Mouse (Mus musculus) layer of hippocampus, postnatal 10 days (tissue): Measurements from ENCODE around the gene Grm1. TPM values are rescaled to one million over a fixed set of nuclear protein-coding genes. Genes with fewer than 3 reads are reported as not detected.
A peak's percentile ranks its signal among the peaks of the same experiment; 100 is the strongest.
"Not testable (repeated sequence)": the region's sequence is repeated elsewhere in the genome, so short reads cannot be mapped to it uniquely, and the experiment has no call there.

Source experiments
- DNase-seq, 2 experiments: peaks; one replicate each; pipeline ENCODE4 v3.0.0; 2021; ENCODE audit warnings: low spot score in 2 of 2
- long read RNA-seq: library from polyadenylated mRNA; stranded (forward); transcript quantifications from one replicate; pipeline ENCODE4 v2.0.0, GENCODE M21; 2023
- total RNA-seq, 2 experiments: library from RNA; stranded (reverse); gene quantifications; 2 replicates each; pipeline ENCODE4 v1.2.3; 2021

The Grm1 gene
- 10 to 100 TPM; 35.0 to 37.6 TPM for total RNA-seq
- long read RNA-seq, partial matches to known transcripts, result 1 of 3 reads
- long read RNA-seq, other reads (novel, unspliced or antisense), result 2 of 3 reads

DNA sequence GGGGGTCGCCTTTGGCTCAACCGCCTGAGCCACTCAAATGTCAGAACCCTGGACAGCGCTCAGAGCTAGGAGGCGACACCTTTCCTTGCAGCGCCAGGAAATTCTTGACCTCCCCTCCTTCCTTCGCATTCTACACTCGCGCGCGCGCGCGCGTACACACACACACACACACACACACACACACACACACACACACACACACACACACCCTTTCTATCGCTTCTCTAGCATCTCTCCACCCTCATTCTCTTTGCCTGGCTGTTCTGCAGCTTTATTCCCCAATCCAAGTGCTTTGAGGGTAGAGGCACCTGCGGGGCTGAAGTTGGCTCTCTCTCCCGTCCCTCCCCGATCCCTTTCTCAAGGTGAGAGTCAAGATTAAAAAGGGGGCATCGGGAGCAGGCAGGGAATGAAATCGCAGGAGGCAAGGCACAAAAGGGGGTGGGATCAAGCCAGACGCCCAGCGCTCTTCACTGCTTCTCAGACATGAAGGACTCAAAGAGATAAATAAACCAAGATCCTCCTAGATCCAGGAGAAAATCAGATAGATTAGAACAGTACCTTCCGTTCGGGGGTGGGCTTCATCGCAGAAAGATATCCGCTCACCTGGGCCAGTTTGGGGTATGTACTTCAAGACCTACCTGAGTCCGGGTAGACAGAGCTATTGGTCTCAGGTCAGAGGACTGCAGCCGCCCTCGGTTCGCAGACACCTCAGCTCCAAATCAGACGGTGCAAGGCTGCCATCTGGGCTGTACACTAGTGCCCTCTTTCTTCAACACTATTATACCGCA is at the start of gene Grm1:
Gene Grm1 (minus strand): TSS at position 746 of the 788 bp plus-strand sequence.
- peak; percentile 38 to 60 for DNase-seq

DNA sequence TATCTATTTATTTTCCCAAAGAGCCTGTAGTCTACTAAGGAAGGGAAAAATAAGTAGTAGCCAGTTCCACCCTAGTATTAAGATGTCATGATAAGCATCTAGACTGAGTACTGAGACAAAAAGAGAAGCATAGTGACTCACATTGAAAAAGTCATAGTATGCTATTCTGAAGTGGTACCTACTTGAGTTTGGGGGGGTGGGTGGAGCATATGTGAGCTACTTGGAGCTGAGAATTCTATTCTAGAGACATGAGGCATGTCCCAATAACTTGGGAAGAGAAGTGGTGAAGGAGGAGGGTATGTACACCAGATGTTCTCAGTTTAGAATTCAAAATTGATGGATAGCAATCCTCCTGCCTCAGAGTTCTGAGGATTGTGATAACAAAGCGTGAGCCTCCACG is 39.6 kb upstream of the Grm1 start:
- no peak for DNase-seq

DNA sequence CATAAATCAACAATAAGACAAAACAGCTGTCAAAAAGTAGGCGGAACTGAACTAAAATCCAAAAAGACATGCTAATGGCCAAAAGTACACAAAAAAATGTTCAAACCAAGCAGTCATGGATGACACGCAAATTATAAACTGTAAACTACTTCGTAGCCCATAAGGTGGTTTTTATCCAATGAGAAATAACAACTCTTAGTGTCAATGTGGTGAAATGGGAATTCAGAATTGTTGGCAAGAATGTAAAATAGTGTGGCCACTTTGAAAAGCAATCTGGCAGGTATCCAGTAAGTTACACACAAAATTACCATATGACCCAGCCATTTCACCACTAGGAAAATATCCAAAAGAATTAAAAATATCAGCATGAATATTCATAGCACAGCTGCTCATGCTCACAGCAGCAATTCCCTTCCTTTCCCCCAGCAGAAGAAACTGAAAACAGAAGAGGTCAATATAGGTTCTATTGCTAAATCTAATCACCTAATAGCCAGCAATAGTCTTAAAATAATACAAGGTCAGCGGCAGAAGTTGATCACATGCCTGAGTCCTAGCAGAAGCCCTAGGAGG is 16.4 kb upstream of the Grm1 start:
- no peak for DNase-seq

DNA sequence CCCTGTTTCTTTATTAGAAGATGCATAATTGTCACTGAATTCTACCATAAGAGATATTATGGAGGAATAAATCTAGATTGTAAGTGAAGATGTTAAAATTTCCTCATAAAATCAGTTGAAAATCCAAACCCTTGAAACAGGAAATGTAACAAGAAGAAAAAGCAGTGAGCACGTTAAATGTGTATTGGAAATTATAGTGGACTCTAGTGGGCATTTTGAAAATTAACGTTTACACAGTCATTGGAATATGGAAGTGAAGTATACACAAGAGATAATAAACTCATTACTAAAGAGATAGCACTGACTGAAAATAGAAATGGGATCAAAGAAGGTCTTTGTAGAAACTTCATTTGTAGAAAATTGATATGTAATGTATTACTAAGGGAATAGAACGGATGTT is 4.2 kb upstream of the Grm1 start:
- DNase-seq, result no peak

DNA sequence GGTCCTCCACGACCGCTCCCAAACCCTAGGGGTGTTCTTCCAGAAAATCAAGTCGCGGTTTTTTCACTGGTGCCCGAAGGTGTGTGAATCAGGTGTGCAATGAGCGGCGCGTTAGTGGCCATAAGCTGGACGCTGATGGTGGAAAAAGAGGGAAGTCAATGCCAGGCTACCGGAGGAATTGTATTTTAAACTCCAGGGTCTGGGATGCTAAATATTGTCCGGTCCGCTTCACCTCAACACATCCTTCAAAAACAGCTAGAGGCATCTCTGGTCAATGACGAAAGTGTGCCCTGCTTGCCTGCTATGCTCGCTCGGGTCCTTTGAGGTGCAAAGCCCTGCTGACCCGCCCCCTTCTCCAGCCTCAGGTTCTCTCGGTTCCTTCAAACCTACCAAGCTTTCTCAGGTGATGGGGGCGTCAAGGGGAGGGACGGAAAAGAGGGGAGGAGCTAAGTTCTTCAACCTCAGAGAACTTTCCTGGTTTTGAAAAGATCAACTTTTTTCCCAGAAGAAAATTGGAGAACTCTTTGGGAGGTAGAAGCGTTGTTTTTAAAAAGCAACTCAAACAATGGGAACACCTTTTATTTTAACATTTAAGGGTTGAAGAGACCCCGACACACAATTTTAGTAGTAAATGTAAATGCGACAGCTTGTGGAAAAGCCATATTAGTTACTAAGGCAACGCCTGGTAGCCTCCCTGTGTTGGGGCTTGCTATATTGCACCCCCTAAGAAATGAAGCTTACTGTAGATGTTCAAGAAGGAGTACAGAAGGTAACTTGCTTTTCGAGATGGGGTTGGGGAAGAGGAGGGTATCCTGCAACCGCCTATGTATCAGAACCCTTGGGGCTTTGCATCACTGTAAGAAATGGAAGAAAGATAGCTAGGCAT is 1.2 kb downstream of the Grm1 start:
- no peak for DNase-seq

DNA sequence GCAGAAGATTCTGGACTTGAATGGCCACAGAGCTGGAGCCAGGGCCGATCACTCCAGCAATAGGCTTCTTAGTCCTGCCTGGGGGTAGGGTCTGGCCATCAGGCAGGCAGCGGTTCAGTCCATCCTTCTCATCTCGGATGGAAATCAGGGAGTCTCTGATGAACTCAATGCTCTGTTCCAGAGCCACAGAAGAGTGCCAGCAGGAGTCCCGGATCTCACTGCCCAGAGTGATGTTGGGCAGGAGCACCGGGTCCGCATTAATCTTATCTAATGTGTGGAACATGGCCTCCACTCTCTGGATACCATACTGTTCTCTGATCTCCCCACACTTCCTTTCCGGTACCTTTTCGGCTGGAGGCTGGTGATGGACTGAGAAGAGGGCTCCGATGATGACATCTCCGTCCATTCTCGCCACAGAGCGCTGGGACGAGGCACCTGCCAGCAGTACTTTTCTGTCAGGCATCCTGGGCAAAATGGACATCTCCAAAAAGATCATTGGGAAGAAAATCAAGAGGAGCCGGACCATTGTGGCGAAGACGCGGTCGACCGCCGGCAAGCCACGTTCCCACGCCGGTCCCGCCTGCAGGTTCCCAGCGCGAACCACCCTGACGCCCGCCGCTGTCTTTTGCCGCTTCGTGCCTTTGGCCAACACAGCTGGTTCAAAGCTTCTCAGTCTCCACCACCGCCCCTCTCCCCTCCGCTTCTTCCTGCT is 2.0 kb downstream of the Grm1 start:
- peak in 1 of 2 experiments; percentile 25 for DNase-seq

DNA sequence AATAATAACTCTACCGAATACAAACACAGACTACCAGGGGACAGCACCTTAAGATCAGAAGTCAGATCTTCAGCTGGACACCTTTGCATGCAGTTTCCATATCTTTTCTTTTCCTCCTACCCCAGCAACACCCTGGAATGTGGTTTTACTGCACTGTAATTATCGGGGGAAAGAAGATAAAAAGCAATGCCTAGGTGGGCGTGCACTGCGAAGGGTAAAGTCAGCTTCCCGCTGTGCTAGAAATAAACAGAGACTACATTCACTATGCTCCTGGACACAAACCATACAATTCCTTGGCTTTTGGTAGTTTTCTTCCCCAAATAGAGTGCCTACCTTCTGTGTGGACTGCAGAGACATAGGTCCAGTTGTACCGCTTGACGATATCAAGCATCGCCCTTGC is 2.6 kb downstream of the Grm1 start:
- no peak for DNase-seq

DNA sequence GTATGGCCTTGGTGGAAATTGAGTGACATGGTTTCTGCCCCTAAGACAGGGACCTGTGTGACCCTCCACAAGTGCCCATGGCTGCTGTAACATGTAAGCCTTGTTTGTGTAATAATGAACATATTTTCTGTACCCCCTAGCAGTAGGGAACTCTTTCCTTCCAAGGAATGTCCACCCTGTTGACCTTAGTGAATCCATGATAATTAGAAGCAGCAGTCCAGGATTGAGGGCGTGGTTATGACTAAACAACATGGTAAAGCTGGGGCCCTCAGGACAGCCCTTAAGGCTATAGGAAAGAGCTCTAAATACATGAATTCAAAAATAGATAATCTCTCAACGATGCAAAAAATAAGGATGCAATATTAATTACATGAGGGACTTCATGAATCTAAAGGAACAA is 17.0 kb downstream of the Grm1 start:
- no peak for DNase-seq

DNA sequence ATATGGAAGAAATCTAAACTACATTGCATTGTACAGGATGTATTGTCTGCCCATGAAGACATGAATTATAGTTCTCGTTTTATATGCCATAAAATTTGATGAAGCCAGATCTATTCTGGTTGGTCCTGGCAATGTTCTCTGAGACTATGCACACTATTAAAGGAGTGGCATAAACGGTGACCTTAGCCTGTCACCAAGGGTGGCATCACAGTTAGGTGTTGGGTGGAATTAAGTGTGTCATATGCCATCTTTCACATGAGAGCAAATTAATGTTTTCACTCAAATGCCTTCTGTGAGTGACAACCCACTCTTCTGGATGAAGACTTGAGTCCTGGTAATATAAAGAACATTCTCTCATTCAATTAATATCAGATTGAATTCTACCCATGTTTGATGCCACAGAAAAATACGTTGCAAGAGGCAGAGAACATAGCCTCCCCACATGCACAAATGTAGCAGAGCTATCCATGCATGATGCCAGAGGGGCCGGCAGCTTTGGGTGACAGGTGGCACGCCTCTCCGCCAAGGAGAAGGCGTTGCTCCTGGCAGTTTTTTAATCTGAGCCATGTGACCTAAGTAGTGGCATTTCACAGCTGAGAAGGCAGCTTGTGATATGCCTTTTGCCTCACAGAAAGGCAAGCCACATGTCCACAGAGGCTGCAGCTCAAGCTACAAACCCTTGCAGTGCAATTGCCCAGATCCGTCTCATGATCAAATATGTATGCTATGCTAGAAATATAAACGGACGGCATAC is 20.7 kb downstream of the Grm1 start:
- peak; percentile 73 to 76 for DNase-seq

DNA sequence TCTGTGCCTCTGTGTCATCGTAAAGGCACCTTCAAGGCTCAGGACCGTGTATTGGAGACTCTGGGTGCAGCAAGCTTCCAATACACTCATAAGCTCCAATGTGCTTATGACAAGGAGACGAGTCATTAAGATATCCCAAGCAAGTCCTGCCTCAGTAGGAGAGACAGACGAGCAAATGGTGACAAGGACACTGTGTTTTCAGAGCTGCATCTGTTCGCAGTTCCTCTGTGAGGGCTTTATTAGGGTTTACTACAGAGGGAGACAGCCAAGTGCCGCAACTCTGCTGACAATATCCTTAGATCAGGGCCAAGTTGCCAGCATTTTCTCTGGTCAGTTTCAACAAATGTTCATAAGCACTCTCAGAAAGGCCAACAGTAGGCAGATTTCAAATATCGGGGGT is 32.8 kb downstream of the Grm1 start:
- peak; percentile 21 to 33 for DNase-seq

DNA sequence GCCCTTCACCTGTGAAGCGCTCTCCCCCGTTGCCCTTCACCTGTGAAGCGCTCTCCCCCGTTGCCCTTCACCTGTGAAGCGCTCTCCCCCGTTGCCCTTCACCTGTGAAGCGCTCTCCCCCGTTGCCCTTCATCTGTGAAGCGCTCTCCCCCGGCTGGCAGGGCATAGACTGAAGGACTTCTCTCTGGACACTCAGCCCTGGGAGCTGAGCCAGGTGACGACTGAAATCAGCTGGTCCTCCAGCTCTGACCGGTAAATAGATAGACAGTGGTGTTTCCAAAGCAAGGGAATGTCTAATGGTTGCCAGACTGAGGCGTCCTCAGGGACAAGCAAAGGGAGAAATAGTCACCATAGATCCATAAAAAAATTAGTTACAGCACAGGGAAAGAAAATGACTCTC is 36.7 kb downstream of the Grm1 start:
- DNase-seq, result not testable (repeated sequence)

DNA sequence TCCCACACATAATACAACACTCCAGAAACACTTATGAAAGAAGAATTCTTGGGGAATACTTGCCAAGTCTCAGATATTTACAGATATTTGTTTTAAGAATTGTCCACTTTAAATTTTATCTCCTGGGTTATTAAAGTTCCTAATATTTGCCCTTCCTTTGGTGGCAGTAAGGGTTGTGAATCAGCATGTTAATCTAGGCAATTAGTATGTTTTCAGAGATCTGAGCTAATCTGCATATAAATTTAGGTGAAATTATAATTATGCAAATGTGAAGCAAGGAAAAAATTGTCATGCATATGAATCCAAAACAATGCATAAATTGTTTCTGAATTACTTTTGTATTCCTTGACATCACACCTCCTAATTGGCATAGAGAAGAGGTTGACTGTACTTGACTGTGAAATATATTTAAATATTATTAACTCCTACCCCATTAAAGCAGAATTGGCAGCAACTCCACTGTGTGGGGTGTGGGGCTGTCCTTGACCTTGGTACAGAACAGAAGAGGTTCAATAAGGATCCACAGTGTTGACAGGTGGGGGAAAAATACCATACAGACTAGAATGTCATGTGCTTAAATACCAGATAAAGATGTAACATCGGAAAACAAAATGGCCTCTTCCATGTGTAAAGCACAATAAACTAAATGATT is 37.6 kb downstream of the Grm1 start:
- no peak for DNase-seq

DNA sequence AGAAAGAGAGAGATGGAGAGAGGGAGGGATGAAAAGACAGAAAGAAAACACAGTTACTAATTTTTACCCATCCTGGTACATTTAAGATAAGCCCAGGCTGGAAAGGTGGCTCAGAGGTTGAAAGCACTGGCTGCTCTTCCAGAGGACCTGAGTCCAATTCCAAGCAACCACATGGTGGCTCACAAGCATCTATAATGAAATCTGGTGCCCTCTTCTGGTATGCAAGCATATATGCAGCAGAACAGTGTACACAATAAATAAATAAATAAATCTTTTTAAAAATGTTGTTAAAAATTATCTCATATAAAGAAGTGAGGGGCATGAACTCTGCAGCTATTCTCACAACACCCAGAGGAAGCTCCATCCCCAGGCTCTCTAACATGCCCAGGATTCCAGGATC is 42.8 kb downstream of the Grm1 start:
- DNase-seq, result no peak

DNA sequence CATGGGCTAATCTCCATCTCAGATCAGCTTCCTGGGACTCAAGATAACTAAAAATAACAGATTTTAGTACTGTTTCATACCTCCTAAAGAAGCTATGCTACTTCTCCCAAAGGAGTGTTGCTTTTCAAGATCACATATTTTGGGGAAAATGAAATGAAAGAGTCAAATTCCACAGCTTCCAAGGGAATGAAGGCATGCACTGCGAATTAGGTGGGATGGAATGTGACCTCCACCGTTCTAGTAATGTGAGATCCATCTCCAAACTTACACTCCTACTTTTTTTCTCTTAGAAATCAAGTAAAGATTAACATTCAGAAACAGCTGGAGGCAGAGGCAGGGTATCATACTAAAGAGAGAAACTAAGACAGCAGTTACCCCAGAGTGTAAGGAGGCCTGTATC is 49.9 kb downstream of the Grm1 start:
- no peak for DNase-seq

DNA sequence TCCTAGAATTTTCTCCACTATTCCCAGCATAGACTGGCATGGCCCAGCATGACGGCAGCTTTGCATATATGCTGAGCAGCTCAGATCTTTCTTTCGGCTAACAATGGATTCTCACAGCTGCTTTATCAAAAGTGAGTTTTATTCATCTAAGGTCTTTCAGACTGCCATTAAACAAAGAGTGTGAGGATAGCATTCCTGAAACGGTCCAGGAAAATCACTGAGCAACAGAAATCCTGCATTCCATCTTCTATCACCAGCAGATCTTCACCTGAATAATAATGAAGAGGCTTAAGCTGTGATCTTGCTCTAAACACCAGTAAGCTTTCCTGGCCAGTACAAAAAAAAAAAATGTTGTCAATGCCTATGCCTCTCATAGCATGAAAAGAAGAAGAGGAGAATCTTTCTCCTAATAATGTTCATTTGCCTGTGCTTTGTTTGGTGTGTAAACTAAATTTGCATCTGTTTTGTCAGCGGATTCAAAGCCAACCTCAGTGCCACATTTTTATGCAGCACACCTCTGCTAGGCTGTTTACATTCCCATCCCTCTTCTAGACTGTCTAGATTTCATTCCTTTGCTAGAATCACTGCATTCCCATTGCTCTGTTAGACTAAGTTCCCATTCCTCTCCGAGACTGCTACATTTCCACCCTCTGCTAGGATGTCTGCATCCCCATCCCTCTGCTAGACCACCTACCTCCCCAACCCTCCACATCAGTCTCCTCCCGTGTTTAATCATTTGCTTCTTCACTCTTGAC is 56.2 kb downstream of the Grm1 start:
- no peak for DNase-seq

DNA sequence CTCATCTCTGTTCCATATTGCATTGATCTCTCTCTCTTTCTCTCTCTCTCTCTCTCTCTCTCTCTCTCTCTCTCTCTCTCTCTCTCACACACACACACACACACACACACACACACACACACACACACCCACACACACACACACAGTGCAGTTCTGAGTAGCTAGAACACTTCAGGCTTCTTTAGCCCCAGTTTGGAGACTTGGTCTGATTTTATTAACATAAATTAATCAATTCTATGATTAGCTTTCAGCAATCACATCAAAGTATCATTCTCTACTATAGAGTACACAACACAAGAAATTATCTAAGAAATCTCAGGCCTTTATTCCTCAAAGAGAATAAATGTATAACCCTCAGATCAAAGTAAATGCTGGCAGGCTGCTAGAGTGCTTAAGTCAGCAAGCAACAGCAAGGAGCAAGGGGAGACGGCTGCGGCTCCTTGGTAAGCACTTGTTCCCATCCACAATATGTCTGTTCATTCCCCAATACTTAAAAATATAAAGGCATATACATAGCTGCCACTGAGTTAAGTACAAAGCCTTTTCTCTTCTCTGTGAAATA is 63.1 kb downstream of the Grm1 start:
- no peak for DNase-seq

DNA sequence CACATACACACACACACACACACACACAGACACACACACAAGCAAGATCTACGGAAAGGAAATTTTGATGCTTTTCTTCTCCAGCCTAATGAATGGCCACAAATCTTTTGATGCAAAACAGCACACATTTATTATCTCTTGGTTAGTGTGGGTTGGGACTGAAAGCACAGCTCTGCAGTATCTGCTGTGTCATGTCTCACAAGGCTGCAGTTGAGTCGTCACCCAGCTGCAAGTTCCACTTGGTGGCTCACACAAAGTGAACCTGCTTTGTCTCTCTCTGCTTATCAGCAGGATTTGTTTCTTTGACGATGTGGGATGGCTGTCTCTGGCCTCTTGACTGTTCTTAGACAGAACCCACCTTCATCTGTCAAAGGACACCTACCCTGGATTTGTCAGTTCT is 68.5 kb downstream of the Grm1 start:
- no peak for DNase-seq

DNA sequence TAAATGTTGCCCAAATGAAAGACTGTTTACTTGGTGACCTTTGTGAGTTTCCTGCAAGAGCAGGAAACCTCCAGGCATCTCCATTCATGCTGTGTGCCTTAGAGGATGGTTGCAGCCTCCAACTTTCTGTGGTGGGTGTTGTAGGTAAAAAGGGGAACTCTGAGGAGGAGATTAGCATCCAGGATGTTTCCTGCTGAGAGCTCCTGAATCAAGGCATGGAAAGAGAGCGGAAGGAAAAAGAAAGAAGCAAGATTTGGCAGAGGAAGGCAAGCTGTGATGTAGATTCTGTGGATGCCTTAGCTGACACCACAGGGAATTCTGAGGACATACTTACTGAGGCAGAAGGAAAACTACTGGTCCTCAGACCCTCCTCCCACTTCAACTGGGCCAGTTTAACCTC is 85.4 kb downstream of the Grm1 start:
- DNase-seq, result no peak

DNA sequence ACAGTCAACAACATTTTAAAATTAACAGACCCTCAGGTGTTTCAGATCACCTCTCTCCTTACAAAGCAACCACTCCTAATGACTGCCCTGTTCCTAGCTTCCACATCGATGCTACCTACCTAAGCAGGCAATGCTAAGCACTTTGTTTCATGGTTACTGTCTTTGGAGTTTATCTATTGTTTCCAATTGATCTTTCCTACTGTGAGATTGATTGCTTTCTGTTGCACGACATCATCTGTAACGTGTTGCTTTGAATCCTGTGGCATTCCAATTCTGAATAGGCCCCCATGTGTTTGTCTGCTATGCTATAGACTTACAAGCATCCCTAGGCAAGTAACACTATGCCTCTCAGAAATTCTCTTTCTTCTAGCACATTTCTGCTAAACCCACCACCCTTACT is 90.4 kb downstream of the Grm1 start:
- no peak for DNase-seq
